Mouse (Mus musculus): ENCODE measurements around the gene Elane.

- no peak for TF ChIP-seq CTCF (IDR thresholded peaks at IDR 0.05; ENCODE audit: borderline replicate concordance, control insufficient read depth, extremely low read depth, insufficient read depth, low read length, poor library complexity)
- no peak for TF ChIP-seq POLR2A (IDR thresholded peaks at IDR 0.05; ENCODE audit: control insufficient read depth, extremely low read depth, insufficient read depth, low read length, poor library complexity)
Observed at GRCm38 (mm10) chr10:79843476-79843875, 42.6 kb upstream of the Elane start.
